Comparison of ENCODE assay signal across 8 mouse cellular contexts in genomic region chr3:68676831-68677303, GRCm38 (mm10). TPM values are rescaled to one million over a fixed set of nuclear protein-coding genes. Genes with fewer than 3 reads are reported as not detected.
A peak's percentile ranks its signal among the peaks of the same experiment; 100 is the strongest.
DNase-seq lines count a peak whose midpoint lies in the region; ATAC-seq and TF ChIP-seq lines count a peak whose summit lies in the region.

No protein-coding gene starts in this region.

- intact Hi-C loops in gastrocnemius, postnatal 36 days (cut with DNase I) = no loop called here

- peak overlapping the region; percentile 41 for H3K4me2 ChIP-seq in liver, embryonic 16.5 days (ENCODE audit: low read depth, low read length)

- peak overlapping the region; percentile 6; the same call in 1 of the 2 replicates for H3K4me3 ChIP-seq in kidney, adult 2 months (ENCODE audit: insufficient read depth, low read depth, low read length)
- H3K4me3 ChIP-seq in liver, embryonic 16.5 days (ENCODE audit: low read depth, low read length) = peak overlapping the region; percentile 27; the same call in 1 of the 2 replicates

- no peak for DNase-seq in kidney, adult 2 months
- no peak for DNase-seq in kidney, adult 8-10 months
- DNase-seq in adrenal gland, postnatal 10 days = peak; percentile 25
- DNase-seq in gastrocnemius, postnatal 36 days = peak; percentile 21 to 50
- peak; percentile 21 to 40 for DNase-seq in kidney, postnatal 4 days
- DNase-seq in right cerebral cortex, postnatal 14 days = peak; percentile 52
- no peak for DNase-seq in cerebellum, adult 8-10 months

- WGBS in kidney, adult 2 months = 32% methylated on average over 17 of the region's 17 CpGs
- WGBS in liver, embryonic 16.5 days (ENCODE audit: insufficient replicate concordance) = 7% methylated on average over 17 of the region's 17 CpGs

- peak; percentile 76 for ATAC-seq in liver, embryonic 16.5 days (ENCODE audit: low read depth)

- no peaks in the 10 kb centered on the region for H3K27me3 ChIP-seq in kidney, adult 2 months (replicated peaks; ENCODE audit: control insufficient read depth, insufficient read depth, low read length)
- H3K27me3 ChIP-seq in liver, embryonic 16.5 days (ENCODE audit: control insufficient read depth, insufficient read depth, low read depth, low read length) = no peaks in the 10 kb centered on the region

- TF ChIP-seq CTCF in kidney, adult 2 months (conservative IDR thresholded peaks at IDR 0.05; ENCODE audit: insufficient read depth, insufficient read length, low read depth, low read length) = no peak

- no peak for TF ChIP-seq POLR2A in kidney, adult 2 months (IDR thresholded peaks at IDR 0.05; ENCODE audit: low read depth, low read length)

- no peaks in the 10 kb centered on the region for H3K36me3 ChIP-seq in kidney, adult 2 months (ENCODE audit: control insufficient read depth, insufficient read depth, low read length)
- H3K36me3 ChIP-seq in liver, embryonic 16.5 days (ENCODE audit: control insufficient read depth, insufficient read depth) = no peaks in the 10 kb centered on the region

- H3K4me1 ChIP-seq in kidney, adult 2 months (ENCODE audit: control insufficient read depth, insufficient read depth, low read length) = no peaks in the 10 kb centered on the region
- no peaks in the 10 kb centered on the region; the same call in 1 of the 2 replicates for H3K4me1 ChIP-seq in liver, embryonic 16.5 days (ENCODE audit: control insufficient read depth, low read depth, low read length)

- no peak overlapping the region for H3K9ac ChIP-seq in liver, embryonic 16.5 days (ENCODE audit: low read depth, low read length)

- no peak overlapping the region for H3K27ac ChIP-seq in kidney, adult 2 months (ENCODE audit: insufficient read depth, low read depth, low read length)
- H3K27ac ChIP-seq in liver, embryonic 16.5 days (ENCODE audit: low read length) = peak overlapping the region; percentile 72

- no peaks in the 10 kb centered on the region for H3K9me3 ChIP-seq in liver, embryonic 16.5 days (replicated peaks; ENCODE audit: control insufficient read depth, low read length)

RNA-seq across cellular contexts. Expression of gene Il12a, which starts 13.6 kb away (rescaled TPM):
- 0.27 and 0.39 TPM in 2 replicates for polyA plus RNA-seq in kidney, adult 2 months (2012; rRNA removed)
- under 1 TPM; 0.70 to 0.90 TPM for total RNA-seq in adrenal gland, postnatal 10 days (2021)
- 1 to 10 TPM; 3.9 to 7.3 TPM for total RNA-seq in gastrocnemius, postnatal 36 days (2021)
- 1.8 and 2.1 TPM in 2 replicates for polyA plus RNA-seq in liver, embryonic 16.5 days (2015; fragmentation: Nextera tagmentation; extraction: Ambion mirVana)

Comparison
In these comparisons a context has a peak if more than half of its experiments do, and no peak if none do; other contexts are left out.
1. DNase-seq: peak in adrenal gland, postnatal 10 days (single experiment), gastrocnemius, postnatal 36 days (2 of 2), kidney, postnatal 4 days (2 of 2) and right cerebral cortex, postnatal 14 days (single experiment); none in kidney, adult 2 months (single experiment), kidney, adult 8-10 months (0 of 2) and cerebellum, adult 8-10 months (single experiment).